ENCODE assay signal across 8 mouse cellular contexts in genomic region chr4:117493905-117494851, GRCm38 (mm10). TPM values are rescaled to one million over a fixed set of nuclear protein-coding genes. Genes with fewer than 3 reads are reported as not detected.
DNase-seq lines count a peak whose midpoint lies in the region; ATAC-seq and TF ChIP-seq lines count a peak whose summit lies in the region.

No protein-coding gene starts in this region.

- H3K9me3 ChIP-seq in hindbrain, embryonic 16.5 days (ENCODE audit: control insufficient read depth, low read length): no peaks in the 10 kb centered on the region
- no peaks in the 10 kb centered on the region for H3K9me3 ChIP-seq in lung, postnatal 0 days (ENCODE audit: low read length)
- no peaks in the 10 kb centered on the region for H3K9me3 ChIP-seq in stomach, embryonic 16.5 days (replicated peaks; ENCODE audit: control insufficient read depth, low read length)

- peak overlapping the region; percentile 58 for H3K4me2 ChIP-seq in hindbrain, embryonic 16.5 days (ENCODE audit: low read length)
- peak overlapping the region; percentile 77 for H3K4me2 ChIP-seq in lung, postnatal 0 days (replicated peaks; ENCODE audit: low read depth, low read length)
- H3K4me2 ChIP-seq in stomach, embryonic 16.5 days (ENCODE audit: low read depth, low read length): peak overlapping the region; percentile 93

- H3K27ac ChIP-seq in kidney, adult 2 months (ENCODE audit: insufficient read depth, low read depth, low read length): no peak overlapping the region
- peak overlapping the region; percentile 72 for H3K27ac ChIP-seq in hindbrain, embryonic 16.5 days (ENCODE audit: low read depth, low read length)
- H3K27ac ChIP-seq in lung, postnatal 0 days (ENCODE audit: low read length): peak overlapping the region; percentile 20; the same call in 1 of the 2 replicates
- no peak overlapping the region for H3K27ac ChIP-seq in stomach, embryonic 16.5 days (ENCODE audit: low read length)

- no peaks in the 10 kb centered on the region for H3K36me3 ChIP-seq in kidney, adult 2 months (ENCODE audit: control insufficient read depth, insufficient read depth, low read length)
- no peaks in the 10 kb centered on the region for H3K36me3 ChIP-seq in hindbrain, embryonic 16.5 days (ENCODE audit: control insufficient read depth, insufficient read depth, low read length)
- no peaks in the 10 kb centered on the region for H3K36me3 ChIP-seq in lung, postnatal 0 days (ENCODE audit: insufficient read depth, low read length)
- no peaks in the 10 kb centered on the region for H3K36me3 ChIP-seq in stomach, embryonic 16.5 days (ENCODE audit: control insufficient read depth, insufficient read depth, low read length)

- TF ChIP-seq CTCF in kidney, adult 2 months (conservative IDR thresholded peaks at IDR 0.05; ENCODE audit: insufficient read depth, insufficient read length, low read depth, low read length): no peak
- no peak for TF ChIP-seq CTCF in lung, postnatal 0 days (IDR thresholded peaks at IDR 0.05)

- TF ChIP-seq POLR2A in kidney, adult 2 months (IDR thresholded peaks at IDR 0.05; ENCODE audit: low read depth, low read length): no peak

- peak overlapping the region; percentile 53 for H3K4me3 ChIP-seq in kidney, adult 2 months (ENCODE audit: insufficient read depth, low read depth, low read length)
- peak overlapping the region; percentile 40 for H3K4me3 ChIP-seq in hindbrain, embryonic 16.5 days (ENCODE audit: low read length)
- peak overlapping the region; percentile 48 for H3K4me3 ChIP-seq in lung, postnatal 0 days (ENCODE audit: low read depth, low read length)
- peak overlapping the region; percentile 50 for H3K4me3 ChIP-seq in stomach, embryonic 16.5 days (replicated peaks; ENCODE audit: low read length)

- TF ChIP-seq EP300 in lung, postnatal 0 days (IDR thresholded peaks at IDR 0.05): no peak

- peak overlapping the region; percentile 58 for H3K9ac ChIP-seq in hindbrain, embryonic 16.5 days (ENCODE audit: low read depth, low read length)
- H3K9ac ChIP-seq in lung, postnatal 0 days (replicated peaks; ENCODE audit: low read depth): peak overlapping the region; percentile 19
- peak overlapping the region; percentile 63 for H3K9ac ChIP-seq in stomach, embryonic 16.5 days (ENCODE audit: low read length)

- peaks cover 26% of the 10 kb centered on the region for H3K27me3 ChIP-seq in kidney, adult 2 months (replicated peaks; ENCODE audit: control insufficient read depth, insufficient read depth, low read length)
- H3K27me3 ChIP-seq in hindbrain, embryonic 16.5 days (replicated peaks; ENCODE audit: control insufficient read depth, insufficient read depth, low read length): peaks cover 34% of the 10 kb centered on the region
- peaks cover 77% of the 10 kb centered on the region for H3K27me3 ChIP-seq in lung, postnatal 0 days (replicated peaks; ENCODE audit: insufficient read depth, low read length)
- peaks cover 61% of the 10 kb centered on the region for H3K27me3 ChIP-seq in stomach, embryonic 16.5 days (ENCODE audit: control insufficient read depth, insufficient read depth, low read length)

- H3K4me1 ChIP-seq in kidney, adult 2 months (ENCODE audit: control insufficient read depth, insufficient read depth, low read length): 0 out of 2 replicates have a peak, but pooled peaks cover 6% of the 10 kb centered on the region
- H3K4me1 ChIP-seq in hindbrain, embryonic 16.5 days (ENCODE audit: control insufficient read depth, insufficient read depth, low read depth, low read length): peaks cover 29% of the 10 kb centered on the region
- H3K4me1 ChIP-seq in lung, postnatal 0 days (ENCODE audit: insufficient read depth, low read depth, low read length): peaks cover 10% of the 10 kb centered on the region; the same call in 1 of the 2 replicates
- H3K4me1 ChIP-seq in stomach, embryonic 16.5 days (ENCODE audit: control insufficient read depth, insufficient read depth, low read length): peaks cover 23% of the 10 kb centered on the region

- peak; percentile 14 for DNase-seq in kidney, adult 2 months
- no peak for DNase-seq in kidney, adult 9 months
- DNase-seq in R1 (ENCODE audit: low read depth, low spot score): peak; percentile 52
- DNase-seq in lung, postnatal 0 days (ENCODE audit: low spot score): no peak
- no peak for DNase-seq in left cerebral cortex, adult 11 months (ENCODE audit: low spot score)

- 3% methylated on average over 69 of the region's 71 CpGs for whole genome bisulfite sequencing in kidney, adult 2 months
- WGBS in hindbrain, embryonic 16.5 days: under 1% methylated on average over 62 of the region's 71 CpGs
- WGBS in lung, postnatal 0 days: 2% methylated on average over 56 of the region's 71 CpGs
- 1% methylated on average over 71 of the region's 71 CpGs for WGBS in stomach, embryonic 16.5 days

- 0 out of 2 replicates have a peak, but pooled peaks have one; percentile 44 for ATAC-seq in erythroid progenitor cell, adult 5-6 weeks (replicated peaks; ENCODE audit: low FRiP score, poor library complexity, severe bottlenecking)
- ATAC-seq in hindbrain, embryonic 16.5 days: no peak
- peak; percentile 18; the same call in 1 of the 2 replicates for ATAC-seq in lung, postnatal 0 days
- 0 out of 2 replicates have a peak, but pooled peaks have one; percentile 18 for ATAC-seq in stomach, embryonic 16.5 days (ENCODE audit: insufficient read depth, low FRiP score)

RNA-seq across cellular contexts. Expression of gene Rnf220, which starts 2.7 kb away (rescaled TPM):
- polyA plus RNA-seq in kidney, adult 2 months (2012; rRNA removed): 69.9 and 70.7 TPM in 2 replicates
- 20.9 and 22.6 TPM in 2 replicates for total RNA-seq in erythroid progenitor cell, adult 5-6 weeks (2015; ENCODE audit: low replicate concordance)
- 10.1 and 21.9 TPM in 2 replicates for total RNA-seq in erythroid progenitor cell, adult 5-6 weeks (2017; ENCODE audit: low replicate concordance)
- polyA plus RNA-seq in hindbrain, embryonic 16.5 days (2015; fragmentation: Nextera tagmentation; extraction: Ambion mirVana): 109 and 114 TPM in 2 replicates
- polyA plus RNA-seq in lung, postnatal 0 days (2015; fragmentation: Nextera tagmentation; extraction: Ambion mirVana): 47.9 and 50.7 TPM in 2 replicates
- 46.5 and 50.1 TPM in 2 replicates for polyA plus RNA-seq in stomach, embryonic 16.5 days (2015; fragmentation: Nextera tagmentation; extraction: Ambion mirVana)

RNA-seq across cellular contexts. Expression of gene Eri3, which starts 56.0 kb away (rescaled TPM):
- 73.0 and 97.6 TPM in 2 replicates for polyA plus RNA-seq in kidney, adult 2 months (2012; rRNA removed)
- 19.1 and 24.3 TPM in 2 replicates for total RNA-seq in erythroid progenitor cell, adult 5-6 weeks (2015; ENCODE audit: low replicate concordance)
- total RNA-seq in erythroid progenitor cell, adult 5-6 weeks (2017; ENCODE audit: low replicate concordance): 0.61 and 5.5 TPM in 2 replicates
- polyA plus RNA-seq in hindbrain, embryonic 16.5 days (2015; fragmentation: Nextera tagmentation; extraction: Ambion mirVana): 254 and 276 TPM in 2 replicates
- 75.1 and 79.3 TPM in 2 replicates for polyA plus RNA-seq in lung, postnatal 0 days (2015; fragmentation: Nextera tagmentation; extraction: Ambion mirVana)
- polyA plus RNA-seq in stomach, embryonic 16.5 days (2015; fragmentation: Nextera tagmentation; extraction: Ambion mirVana): 89.6 and 106 TPM in 2 replicates

Comparison
In these comparisons a context has a peak if more than half of its experiments do, and no peak if none do; other contexts are left out.
1. DNase-seq: peak in kidney, adult 2 months (single experiment) and R1 (single experiment); none in kidney, adult 9 months (single experiment), lung, postnatal 0 days (single experiment) and left cerebral cortex, adult 11 months (single experiment).
2. H3K27ac ChIP-seq: peak in hindbrain, embryonic 16.5 days (single experiment) and lung, postnatal 0 days (single experiment); none in kidney, adult 2 months (single experiment) and stomach, embryonic 16.5 days (single experiment).
3. Peak in every context shown above with its lines, with median percentiles within 50 percentile points of each other: H3K4me3 ChIP-seq, H3K4me2 ChIP-seq and H3K9ac ChIP-seq.